Mouse (Mus musculus) olfactory bulb, adult 2 months (tissue): ENCODE measurements around the gene Ppp1r12a.

Experiments used
- CTCF ChIP-seq: fragments of 200-500 bp; IDR thresholded peaks from 2 replicates; pipeline ENCODE4 v1.5.1; 2012; ENCODE audit warnings: low read depth, mild to moderate bottlenecking, low read length, moderate library complexity; ENCODE audit not compliant: insufficient read depth
- POLR2A ChIP-seq: fragments of 200-500 bp; IDR thresholded peaks from 2 replicates; pipeline ENCODE4 v1.6.1; 2012; ENCODE audit warnings: mild to moderate bottlenecking, low read depth, low read length, moderate library complexity; ENCODE audit not compliant: insufficient read depth

DNA sequence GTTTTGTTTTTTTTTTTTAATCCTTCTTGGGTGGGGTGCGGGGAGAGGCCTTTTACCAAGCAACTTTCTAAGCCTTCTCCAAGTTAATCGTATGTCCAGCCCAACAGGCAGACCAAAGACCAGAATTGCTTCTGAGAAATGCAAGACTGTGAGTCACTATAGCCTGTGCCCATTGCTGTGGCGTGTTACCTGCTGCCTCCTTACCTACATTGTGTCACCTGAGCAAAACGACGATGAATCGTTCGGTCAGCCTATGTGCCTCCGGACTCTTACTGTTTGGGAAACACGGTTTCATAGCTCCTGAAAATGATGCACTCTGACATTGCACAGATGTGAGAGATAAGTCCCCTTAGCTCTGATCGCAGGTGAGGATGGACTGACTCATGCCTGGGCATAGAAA lies 169.0 kb downstream of the Ppp1r12a start:
- no peak for TF ChIP-seq CTCF
- TF ChIP-seq POLR2A: no peak
